Mouse (Mus musculus) monocyte, adult 5-6 weeks (primary cell): Measurements from ENCODE around the gene Acpp. TPM values are rescaled to one million over a fixed set of nuclear protein-coding genes. Genes with fewer than 3 reads are reported as not detected.
A peak's percentile ranks its signal among the peaks of the same experiment; 100 is the strongest.

Experiments used
- ATAC-seq: fragments of 153-309, 156-312 bp; replicated peaks from 2 replicates; pipeline ENCODE4 v1.8.0; 2017; ENCODE audit warnings: mild to moderate bottlenecking; ENCODE audit not compliant: low TSS enrichment, insufficient number of reproducible peaks, severe bottlenecking, poor library complexity, low FRiP score
- total RNA-seq: library from RNA; stranded (forward); fragments of 200-1000, 200-491, 200-594 nt; gene quantifications from 3 replicates; pipeline ENCODE4 v1.2.3, GENCODE M21; 2017

Gene Acpp
- total RNA-seq, 1 experiment from 2014 or later = 12.7 TPM

DNA sequence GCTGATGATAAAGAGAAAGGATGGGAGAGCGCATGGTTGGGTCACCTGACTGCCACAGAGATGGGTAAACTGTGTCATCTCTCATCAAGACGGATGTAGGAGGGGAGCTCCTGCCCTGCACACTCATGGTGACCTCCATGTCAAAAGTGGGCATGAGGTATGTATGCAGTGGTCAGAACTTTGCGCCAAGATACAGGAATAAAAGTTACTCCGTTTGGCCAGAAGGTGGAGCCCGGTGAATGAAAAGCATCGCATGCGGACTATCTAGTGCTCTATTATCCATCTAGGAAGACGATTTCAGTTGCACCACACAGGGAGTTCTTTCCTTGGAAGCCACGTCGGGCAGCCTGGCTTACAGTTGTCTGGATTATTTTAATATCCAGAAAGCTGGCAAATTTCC is 22.0 kb downstream of the Acpp start:
- 0 out of 2 replicates have a peak, but pooled peaks have one; percentile 31 for ATAC-seq

GRCm38 (mm10) chr9:104306734-104307133 is 30.8 kb downstream of the Acpp start:
- ATAC-seq = peak; percentile 77

DNA sequence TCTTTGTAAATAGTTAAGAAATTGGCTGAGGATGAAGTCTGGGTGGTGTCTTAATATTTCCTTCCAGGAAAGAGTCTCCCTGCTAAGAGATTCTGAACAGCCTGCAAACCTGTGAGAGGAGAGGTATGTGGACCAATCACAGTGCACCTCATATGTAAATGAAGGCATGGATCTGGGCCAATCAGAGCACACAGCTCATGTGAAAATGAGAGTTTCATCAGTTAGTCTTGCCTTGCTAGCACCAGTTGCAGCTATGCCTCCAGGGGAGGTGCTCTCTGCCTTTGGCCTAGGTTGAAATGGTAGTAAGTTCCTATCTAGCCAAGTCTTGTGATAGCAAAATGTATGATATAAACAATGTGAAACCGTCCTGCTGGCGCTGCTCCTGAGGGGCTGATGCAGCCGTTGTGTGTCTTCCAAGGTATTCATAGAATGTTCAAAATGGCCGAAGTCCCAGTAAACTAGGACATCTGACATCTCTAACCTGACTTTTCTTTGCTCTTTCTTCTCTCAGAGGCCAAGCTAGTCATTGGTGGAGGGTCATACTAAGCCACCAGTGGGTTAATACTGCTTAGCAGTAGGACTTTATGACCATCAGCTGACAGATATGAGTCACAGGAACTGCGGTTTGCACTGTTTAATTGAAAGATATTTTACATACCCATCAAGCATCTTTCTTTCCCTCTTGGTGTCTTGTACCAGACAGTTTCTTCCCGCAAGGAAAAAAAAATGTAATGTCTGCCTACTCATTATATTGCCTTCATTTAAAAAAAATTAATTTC is 32.0 kb downstream of the Acpp start:
- no peak for ATAC-seq

GRCm38 (mm10) chr9:104304800-104305199 is 32.7 kb downstream of the Acpp start:
- no peak for ATAC-seq

DNA sequence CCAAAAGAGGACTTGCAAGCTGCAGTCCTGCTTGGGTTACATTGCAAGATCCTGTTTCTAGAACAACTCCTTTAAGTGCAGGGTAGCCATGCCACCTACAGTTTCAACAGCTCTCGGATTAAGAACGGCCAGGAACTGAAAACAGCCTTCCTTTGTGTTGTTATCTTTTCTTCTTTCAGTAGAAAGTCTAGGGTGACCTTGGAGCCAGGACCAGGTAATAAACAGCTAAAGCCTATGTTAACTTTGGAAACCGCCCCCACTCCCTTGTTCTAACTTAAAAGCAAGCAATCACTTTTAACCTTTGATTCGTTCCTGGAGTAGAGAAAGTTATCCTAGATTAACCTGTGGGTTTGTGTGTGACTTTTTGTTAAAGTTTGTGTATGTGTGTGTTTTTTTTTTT is 33.2 kb downstream of the Acpp start:
- no peak for ATAC-seq

DNA sequence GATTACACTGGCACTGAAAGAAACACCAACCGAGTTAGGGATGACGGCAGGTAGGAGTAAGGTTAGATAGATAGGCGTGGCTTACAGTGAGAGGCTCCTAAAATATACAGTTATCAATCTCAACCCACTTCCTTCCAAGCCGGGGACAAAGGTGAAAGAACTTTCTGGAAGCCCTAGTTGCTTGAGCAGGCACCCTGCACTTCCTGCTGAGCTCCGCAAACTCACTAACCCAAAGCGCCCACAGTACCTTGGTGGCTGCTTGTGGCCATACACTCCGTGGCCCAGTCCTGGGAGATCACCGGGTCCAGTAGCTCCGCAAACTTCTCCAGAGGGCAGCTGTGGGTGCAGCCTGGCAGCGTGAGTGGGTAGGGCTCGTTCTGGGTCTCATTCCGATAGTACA is 37.0 kb downstream of the Acpp start:
- ATAC-seq = no peak

DNA sequence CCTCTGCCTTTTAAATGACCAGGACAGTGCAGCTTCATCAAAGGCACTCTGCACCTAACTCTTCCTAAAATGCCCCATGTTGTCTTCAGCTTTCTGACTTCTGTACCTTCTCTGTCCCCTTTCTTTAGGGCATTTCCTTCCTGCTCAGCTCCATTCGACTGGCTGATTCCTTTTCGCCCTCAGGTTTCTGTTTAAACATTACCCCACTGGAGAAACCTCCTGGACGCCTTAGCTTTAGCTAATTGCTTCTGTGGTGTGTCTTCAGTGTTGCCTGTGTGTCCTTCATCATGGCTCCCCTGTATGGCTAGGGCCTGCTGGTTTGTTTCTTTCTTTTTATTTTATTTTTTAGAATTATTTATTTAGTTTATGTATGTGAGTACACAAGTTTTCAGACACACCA is 40.5 kb downstream of the Acpp start:
- ATAC-seq = no peak

GRCm38 (mm10) chr9:104284934-104285333 is 52.6 kb downstream of the Acpp start:
- no peak for ATAC-seq

GRCm38 (mm10) chr9:104282536-104282935 is 55.0 kb downstream of the Acpp start:
- ATAC-seq = no peak

- no peak for ATAC-seq
These were observed 55.8 kb downstream of the Acpp start for GRCm38 (mm10) chr9:104281737-104282136.

DNA sequence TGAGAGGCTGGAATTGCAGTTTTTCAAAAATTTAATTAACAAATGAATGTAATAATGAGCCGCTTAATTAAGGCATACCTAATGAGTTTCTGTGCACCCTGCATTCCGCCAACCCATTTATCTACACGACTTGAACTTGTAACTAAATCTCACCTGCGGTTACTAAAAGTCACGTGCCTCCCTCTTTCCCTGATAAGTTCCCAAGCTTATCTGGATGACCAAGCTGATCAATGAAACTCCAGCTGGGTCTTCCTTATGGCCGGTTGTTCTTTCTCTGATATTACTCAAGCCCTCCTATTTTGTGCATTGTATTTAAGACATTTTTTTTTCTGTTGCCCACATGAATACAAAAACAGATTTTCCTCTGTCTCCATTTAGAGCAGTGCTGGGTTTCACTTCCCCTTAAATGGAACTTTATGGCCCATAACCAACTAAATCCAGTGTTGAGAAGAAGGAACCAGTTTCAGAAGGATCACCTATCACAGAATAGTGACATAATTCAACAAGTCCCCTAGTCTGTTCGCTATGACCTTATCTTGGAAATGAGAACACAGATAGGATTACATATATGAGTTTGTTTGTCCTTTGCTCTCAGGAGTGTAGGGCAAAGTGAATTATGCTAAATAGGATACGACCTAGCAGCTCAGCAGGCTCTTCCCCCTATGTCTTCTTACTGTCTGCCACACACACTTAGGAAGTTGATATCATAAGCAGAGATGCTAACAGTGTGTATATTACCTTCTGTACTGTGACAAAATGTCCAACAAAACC is 56.6 kb downstream of the Acpp start:
- ATAC-seq = peak; percentile 70

- peak; percentile 30; the same call in 1 of the 2 replicates for ATAC-seq
These were observed 59.9 kb downstream of the Acpp start for GRCm38 (mm10) chr9:104277528-104278162.

- no peak for ATAC-seq
These were observed 62.3 kb downstream of the Acpp start for GRCm38 (mm10) chr9:104275084-104275785.

- no peak for ATAC-seq
These were observed 65.5 kb downstream of the Acpp start for GRCm38 (mm10) chr9:104272057-104272456.

- no peak for ATAC-seq
These were observed 65.9 kb downstream of the Acpp start for GRCm38 (mm10) chr9:104271642-104272041.

DNA sequence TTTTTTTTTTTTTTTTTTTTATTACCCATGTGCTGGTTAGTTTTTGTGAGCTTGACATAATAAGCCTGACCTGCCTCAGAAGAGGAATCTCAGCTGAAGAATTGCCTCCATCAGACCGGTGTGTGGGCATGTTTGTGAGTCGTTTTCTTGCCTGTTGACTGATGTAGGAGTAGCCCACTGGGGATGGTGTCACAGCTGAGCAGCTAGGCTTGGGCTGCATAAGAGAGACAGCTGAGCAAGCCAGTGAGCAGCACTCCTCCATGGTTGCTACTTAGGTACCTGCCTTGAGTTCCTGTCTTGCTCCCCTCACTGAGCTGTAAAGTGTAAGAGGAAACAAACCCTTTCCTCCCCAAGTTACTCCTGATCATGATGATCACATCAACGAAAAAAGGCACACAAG is 67.6 kb downstream of the Acpp start:
- no peak for ATAC-seq

GRCm38 (mm10) chr9:104269349-104269871 is 68.1 kb downstream of the Acpp start:
- ATAC-seq = peak; percentile 58; the same call in 1 of the 2 replicates

DNA sequence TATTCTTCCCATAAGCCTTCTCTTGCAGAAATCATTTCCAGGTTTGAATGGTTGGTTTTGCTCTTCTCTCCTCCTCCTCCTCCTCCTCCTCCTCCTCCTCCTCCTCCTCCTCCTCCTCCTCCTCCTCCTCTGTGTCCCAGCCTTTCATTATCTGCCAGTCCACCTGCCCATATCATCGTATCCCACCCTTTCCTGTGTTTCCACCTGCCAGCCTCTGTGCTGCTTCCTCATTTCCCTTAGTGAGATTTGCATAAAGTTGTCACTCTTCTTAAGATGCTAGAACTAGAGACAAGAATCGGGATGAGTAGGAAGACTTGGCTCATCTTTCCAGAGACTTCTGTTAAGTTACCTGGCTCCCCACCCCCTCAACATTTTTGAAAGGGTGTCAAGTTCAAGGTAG is 73.0 kb downstream of the Acpp start:
- no peak for ATAC-seq
